Mouse (Mus musculus) left cerebral cortex, postnatal 14 days (tissue): ENCODE data around the gene Cryga. TPM values are rescaled to one million over a fixed set of nuclear protein-coding genes. Genes with fewer than 3 reads are reported as not detected.
"Not testable (repeated sequence)": the region's sequence is repeated elsewhere in the genome, so short reads cannot be mapped to it uniquely, and the experiment has no call there.

Source experiments
- DNase-seq, 2 experiments: peaks; one replicate each; pipeline ENCODE4 v3.0.0; 2021 to 2022; ENCODE audit warnings: low spot score in 2 of 2, mixed read lengths in 1 of 2
- intact Hi-C: fragments of 180-260 bp; cut with DNase I; formaldehyde crosslinking; loops from one replicate; pipeline ENCODE4 v1.15.1; 2025
- total RNA-seq, 2 experiments: library from RNA; stranded (reverse); gene quantifications; 2 replicates each; pipeline ENCODE4 v1.2.3; 2021

The Cryga gene
- total RNA-seq, 2 experiments from 2014 or later: 1.4 to 1.6 TPM

GRCm38 (mm10) chr1:65107654-65108279 is 4.6 kb upstream of the Cryga start:
- intact Hi-C loops: no loop called here

GRCm38 (mm10) chr1:65096953-65097352 is 6.2 kb downstream of the Cryga start:
- intact Hi-C loops: no loop called here
- no peak for DNase-seq

More at GRCm38 (mm10) chr1:65107654-65108279, 4.6 kb upstream of the Cryga start:
- no peak for DNase-seq

- DNase-seq: no peak
- intact Hi-C loops: no loop called here
Observed at GRCm38 (mm10) chr1:65091566-65091965, 11.6 kb downstream of the Cryga start.

GRCm38 (mm10) chr1:65090370-65090769 is 12.8 kb downstream of the Cryga start:
- no peak for DNase-seq
- intact Hi-C loops: no loop called here

- intact Hi-C loops: no loop called here
- DNase-seq: no peak
Observed at GRCm38 (mm10) chr1:65088567-65089356, 14.4 kb downstream of the Cryga start.

- intact Hi-C loops: no loop called here
- no peak for DNase-seq
Observed at GRCm38 (mm10) chr1:65082188-65082587, 21.0 kb downstream of the Cryga start, which contains the start of gene Crygb. Gene Crygb (minus strand): TSS chr1:65082288.

- intact Hi-C loops: loop anchor here (5.0 kb wide), 1 partner anchor 33 kb away; no protein-coding TSS in a partner anchor
- no peak for DNase-seq
Observed at GRCm38 (mm10) chr1:65075607-65076006, 27.6 kb downstream of the Cryga start.

GRCm38 (mm10) chr1:65073589-65073988 is 29.6 kb downstream of the Cryga start, which contains the start of gene Crygc:
Gene Crygc (minus strand): TSS chr1:65073689.
- DNase-seq: no peak
- intact Hi-C loops: no loop called here

- intact Hi-C loops: no loop called here
- DNase-seq: no peak
Observed at GRCm38 (mm10) chr1:65067842-65068241, 35.3 kb downstream of the Cryga start.

GRCm38 (mm10) chr1:65064201-65064600 is 39.0 kb downstream of the Cryga start:
- intact Hi-C loops: no loop called here
- no peak for DNase-seq

- no peak for DNase-seq
- intact Hi-C loops: no loop called here
Observed at GRCm38 (mm10) chr1:65063352-65063751, 39.8 kb downstream of the Cryga start, which contains the start of gene Crygd. Gene Crygd (minus strand): TSS chr1:65063452.

GRCm38 (mm10) chr1:65052140-65052539 is 51.0 kb downstream of the Cryga start:
- DNase-seq: no peak
- intact Hi-C loops: no loop called here

GRCm38 (mm10) chr1:65051696-65052095 is 51.5 kb downstream of the Cryga start:
- intact Hi-C loops: no loop called here
- DNase-seq: no peak

- DNase-seq, intact Hi-C loops: not testable (repeated sequence)
Observed at GRCm38 (mm10) chr1:65050952-65051351, 52.2 kb downstream of the Cryga start, which contains the start of gene Cryge. Gene Cryge (minus strand): TSS chr1:65051149.

Other genes starting within 250 kb of the Cryga start
- gene Plekhm3, start 146.5 kb downstream of the Cryga start, total RNA-seq: 10 to 100 TPM; 29.5 to 30.0 TPM
- gene Akr1cl, start 70.6 kb downstream of the Cryga start, total RNA-seq: not detected
- not detected for gene Cryge, start 52.2 kb downstream of the Cryga start, total RNA-seq
- gene Crygd, start 39.9 kb downstream of the Cryga start, total RNA-seq: not detected
- gene Crygc, start 29.7 kb downstream of the Cryga start, total RNA-seq: not detected
- gene Crygb, start 21.1 kb downstream of the Cryga start, total RNA-seq: not detected
- gene Gm28845, start 16.2 kb upstream of the Cryga start, total RNA-seq: not detected
- gene D630023F18Rik, start 19.8 kb upstream of the Cryga start, total RNA-seq: 10 to 100 TPM; 10.5 to 15.8 TPM
- gene Idh1, start 83.1 kb upstream of the Cryga start, total RNA-seq: 10 to 100 TPM; 52.8 to 67.6 TPM
- gene Pikfyve, start 83.3 kb upstream of the Cryga start, total RNA-seq: 10 to 100 TPM; 40.6 to 43.2 TPM
- gene Pth2r, start 178.7 kb upstream of the Cryga start, total RNA-seq: 1 to 10 TPM; 3.4 to 3.7 TPM